22 mouse cellular contexts compared by ENCODE assay signal in genomic region chr13:54170288-54170687, GRCm38 (mm10). TPM values are rescaled to one million over a fixed set of nuclear protein-coding genes. Genes with fewer than 3 reads are reported as not detected.
"Had no signal": no experiment of that assay in that cellular context is flagged by ENCODE, and none has a peak within 500 bp of the region (broad histone marks: within the 10 kb centered on the region; RNA-seq: fewer than 3 reads in every experiment).

No protein-coding gene starts in this region.

- H3K4me1 ChIP-seq: lung, embryonic 15.5 days; midbrain, embryonic 13.5 days; midbrain, embryonic 15.5 days; neural tube, embryonic 13.5 days; neural tube, embryonic 15.5 days had no signal

- H3K27ac ChIP-seq: lung, embryonic 15.5 days; macrophage; midbrain, embryonic 13.5 days; midbrain, embryonic 15.5 days; neural tube, embryonic 13.5 days; neural tube, embryonic 15.5 days had no signal

- H3K27me3 ChIP-seq: lung, embryonic 15.5 days; midbrain, embryonic 13.5 days; midbrain, embryonic 15.5 days; neural tube, embryonic 13.5 days; neural tube, embryonic 15.5 days had no signal

- DNase-seq: liver, postnatal 0 days; lung, adult 2 months; lung, postnatal 14 days; lung, postnatal 36 days; retina, postnatal 1 day; right cerebral cortex, adult 18-20 months; right cerebral cortex, postnatal 25 days; right cerebral cortex, postnatal 4 days; spleen, adult 18-20 months; thymus, adult 18-20 months; thymus, postnatal 14 days; thymus, postnatal 36 days had no signal

- H3K4me3 ChIP-seq: lung, embryonic 15.5 days; megakaryocyte, embryonic 14.5 days; midbrain, embryonic 10.5 days; midbrain, embryonic 13.5 days; midbrain, embryonic 15.5 days; myocyte; neural tube, embryonic 13.5 days; neural tube, embryonic 15.5 days had no signal

RNA-seq across cellular contexts. Expression of gene Hrh2, which starts 21.6 kb away (rescaled TPM):
- polyA plus RNA-seq: myocyte; neural tube, embryonic 11.5 days had no signal
